Mouse (Mus musculus) heart, embryonic 10.5 days (tissue): ENCODE measurements around the gene Gm28230. TPM values are rescaled to one million over a fixed set of nuclear protein-coding genes. Genes with fewer than 3 reads are reported as not detected.

Source experiments
- DNase-seq: peaks from one replicate; pipeline ENCODE4 v3.0.0-alpha.2; 2017; ENCODE audit warnings: low spot score
- H3K27ac ChIP-seq: fragments of 300-500 bp; sonication (generic); 2 replicates; pipeline ENCODE4 v1.5.1; 2016; ENCODE audit warnings: mild to moderate bottlenecking
- H3K27me3 ChIP-seq: fragments of 300-500 bp; sonication (generic); 2 replicates; pipeline ENCODE4 v1.6.1; 2016; ENCODE audit warnings: mild to moderate bottlenecking; ENCODE audit not compliant: poor library complexity, insufficient read depth, severe bottlenecking
- H3K36me3 ChIP-seq: fragments of 300-500 bp; sonication (generic); 2 replicates; pipeline ENCODE4 v1.6.1; 2016; ENCODE audit warnings: mild to moderate bottlenecking, moderate library complexity
- H3K4me1 ChIP-seq: fragments of 300-500 bp; sonication (generic); 2 replicates; pipeline ENCODE4 v1.6.1; 2016; ENCODE audit warnings: mild to moderate bottlenecking
- H3K4me3 ChIP-seq: fragments of 300-500 bp; sonication (generic); 2 replicates; pipeline ENCODE4 v1.5.1; 2016; ENCODE audit warnings: mild to moderate bottlenecking, moderate library complexity
- H3K9me3 ChIP-seq: fragments of 300-500 bp; sonication (generic); 2 replicates; pipeline ENCODE4 v1.6.1; 2016; ENCODE audit warnings: mild to moderate bottlenecking, moderate library complexity
- WGBS: fragments of 180-500 bp; shearing (Covaris S2); methylation state at CpG from one replicate; pipeline ENCODE4 v1.1.7; 2016; 5-methylcytosine and 5-hydroxymethylcytosine counted together
- polyA plus RNA-seq: library from polyadenylated mRNA; unstranded; fragments of >200 nt; fragmentation: Nextera tagmentation; extraction: Ambion mirVana; gene quantifications from 2 replicates; pipeline ENCODE4 v1.2.1, GENCODE M21; 2016

Gm28230 gene
- polyA plus RNA-seq, 1 experiment from 2014 or later = 0.35 TPM

DNA sequence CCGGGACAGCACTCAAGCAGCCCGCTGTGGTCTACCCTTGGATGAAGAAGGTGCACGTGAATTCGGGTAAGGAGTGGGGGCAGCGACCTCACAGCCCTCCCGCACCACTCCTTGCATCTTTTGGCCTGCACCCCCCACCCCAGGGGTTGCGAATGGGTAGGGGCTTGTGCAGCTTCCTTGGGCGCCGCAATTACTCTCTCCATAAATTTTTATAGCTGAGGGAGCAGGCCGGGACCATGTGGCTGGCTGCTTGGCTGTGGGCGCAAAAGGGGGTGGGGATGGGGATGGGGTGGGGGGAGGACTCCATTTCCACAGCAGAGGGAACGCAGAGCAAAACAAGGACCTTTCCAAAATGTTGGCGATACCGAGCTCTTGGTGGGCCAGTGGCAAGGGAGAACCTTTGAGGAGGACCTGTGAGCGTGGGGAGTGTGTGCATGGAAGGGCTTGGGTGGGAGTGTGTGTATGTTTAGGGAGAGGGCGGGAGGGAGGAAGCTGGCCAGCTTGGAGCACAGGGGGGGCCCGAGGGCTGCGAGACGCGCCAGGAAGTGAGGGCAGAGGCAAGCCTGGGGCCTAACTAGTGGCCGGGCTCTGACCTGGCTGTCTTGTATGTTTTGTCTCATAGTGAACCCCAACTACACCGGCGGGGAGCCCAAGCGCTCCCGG lies 1.2 kb downstream of the Gm28230 start:
- Histone ChIP-seq H3K9me3 (no peaks in the 10 kb centered on the region), H3K4me1 (peaks cover 17% of the 10 kb centered on the region), H3K36me3 (no peaks in the 10 kb centered on the region), H3K27ac (peak overlapping the region; percentile 3; the same call in 1 of the 2 replicates), H3K4me3 (peak overlapping the region; percentile 53), H3K27me3 (peaks cover 100% of the 10 kb centered on the region)
- DNase-seq = no peak
- 1% methylated on average over 25 of the region's 25 CpGs for WGBS

DNA sequence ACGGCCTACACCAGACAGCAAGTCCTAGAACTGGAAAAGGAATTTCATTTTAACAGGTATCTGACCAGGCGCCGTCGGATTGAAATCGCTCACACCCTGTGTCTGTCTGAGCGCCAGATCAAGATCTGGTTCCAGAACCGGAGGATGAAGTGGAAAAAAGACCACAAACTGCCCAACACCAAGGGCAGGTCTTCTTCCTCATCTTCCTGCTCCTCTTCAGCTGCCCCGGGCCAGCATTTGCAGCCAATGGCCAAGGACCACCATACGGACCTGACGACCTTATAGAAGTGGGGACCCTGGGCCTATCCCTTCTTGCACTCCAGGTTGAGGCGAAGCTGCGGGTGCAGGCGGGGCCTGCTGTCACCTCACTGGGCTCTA lies 1.8 kb downstream of the Gm28230 start:
- WGBS = 3% methylated on average over 13 of the region's 13 CpGs
- Histone ChIP-seq H3K4me1 (peaks cover 19% of the 10 kb centered on the region), H3K9me3 (no peaks in the 10 kb centered on the region), H3K27ac (no peak overlapping the region), H3K4me3 (no peak overlapping the region), H3K27me3 (peaks cover 100% of the 10 kb centered on the region), H3K36me3 (no peaks in the 10 kb centered on the region)
- DNase-seq = no peak

DNA sequence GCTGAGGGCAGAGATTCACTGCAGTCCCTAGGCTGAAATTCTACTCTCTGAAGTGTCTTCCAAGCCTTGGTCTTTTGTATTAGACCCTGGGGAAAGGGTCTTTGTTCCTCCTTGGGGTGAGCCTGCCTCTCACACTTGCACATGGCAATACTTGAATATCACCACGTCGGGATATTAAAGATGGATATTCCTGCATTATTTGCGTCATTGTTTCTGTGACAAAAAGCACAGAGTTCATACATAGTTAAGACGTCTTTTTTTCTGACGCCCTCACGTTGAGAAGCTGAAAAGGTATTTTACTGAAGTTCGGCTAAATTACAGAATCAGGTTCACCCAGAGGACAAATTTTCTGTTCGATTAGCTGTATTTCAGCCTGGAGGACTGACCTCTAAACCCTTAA lies 3.8 kb downstream of the Gm28230 start:
- Histone ChIP-seq H3K27me3 (peaks cover 100% of the 10 kb centered on the region), H3K9me3 (no peaks in the 10 kb centered on the region), H3K4me3 (no peak overlapping the region), H3K4me1 (peaks cover 20% of the 10 kb centered on the region), H3K36me3 (no peaks in the 10 kb centered on the region), H3K27ac (no peak overlapping the region)
- no peak for DNase-seq
- WGBS = 11% methylated on average over 8 of the region's 8 CpGs

DNA sequence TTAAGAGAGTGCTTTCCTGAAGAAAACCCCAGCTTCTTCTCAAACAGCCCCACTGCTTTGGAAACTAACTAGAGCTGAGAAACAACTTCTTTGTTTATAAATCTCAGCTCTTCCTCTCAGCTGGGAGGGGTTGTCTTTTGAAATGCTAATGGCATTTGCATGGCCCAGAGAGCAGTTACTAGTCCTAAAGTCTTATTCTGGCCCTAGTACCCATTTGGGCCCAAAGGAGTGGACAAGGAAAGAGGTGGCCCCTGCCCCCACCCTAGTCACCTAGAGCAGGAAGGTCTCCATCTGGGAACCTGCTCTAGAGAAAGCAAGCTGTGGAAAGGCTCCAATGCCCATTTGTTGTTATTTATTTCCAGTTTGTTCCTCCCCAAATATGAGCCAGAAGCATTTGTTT lies 4.5 kb downstream of the Gm28230 start:
- Histone ChIP-seq H3K9me3 (no peaks in the 10 kb centered on the region), H3K27me3 (peaks cover 100% of the 10 kb centered on the region), H3K4me1 (peaks cover 27% of the 10 kb centered on the region)

DNA sequence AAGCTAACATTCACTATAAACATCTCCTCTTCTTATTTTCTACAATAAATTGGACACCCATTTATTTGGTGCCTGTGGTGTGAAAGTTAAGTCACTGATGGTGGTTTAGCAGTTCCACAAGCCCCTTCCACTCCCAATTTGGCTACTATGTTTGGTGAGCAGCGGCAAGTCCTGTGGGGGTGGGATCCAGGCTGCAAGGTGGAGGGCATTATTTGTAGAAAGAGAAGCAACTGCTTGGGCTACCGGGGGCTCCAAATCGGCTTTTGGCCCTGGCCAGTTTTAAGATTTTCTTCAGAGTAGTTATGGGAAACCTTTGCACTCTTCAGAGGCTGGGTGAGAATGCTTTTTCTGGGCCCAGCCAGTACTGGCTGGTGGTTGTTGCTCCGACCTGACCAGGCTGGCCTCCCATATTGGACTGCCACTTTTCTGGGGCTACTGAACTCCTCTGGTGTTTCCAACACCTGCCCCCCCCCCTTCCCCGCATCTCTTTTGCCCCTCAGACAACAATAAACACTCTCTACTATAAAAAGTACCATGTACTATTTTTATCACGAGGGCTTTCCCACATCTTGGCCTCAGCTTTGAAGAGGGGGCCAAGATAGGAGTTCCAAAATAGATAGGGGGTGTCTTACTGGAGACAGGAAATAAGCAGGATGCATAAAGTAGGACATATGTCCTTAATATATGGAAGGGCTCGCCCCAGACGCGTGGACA lies 5.4 kb downstream of the Gm28230 start:
- H3K4me3 ChIP-seq = peak overlapping the region; percentile 40; the same call in 1 of the 2 replicates
- no peak overlapping the region for H3K27ac ChIP-seq
- no peaks in the 10 kb centered on the region for H3K36me3 ChIP-seq
- 4% methylated on average over 9 of the region's 9 CpGs for WGBS
- H3K4me1 ChIP-seq = peaks cover 31% of the 10 kb centered on the region
- H3K27me3 ChIP-seq = peaks cover 100% of the 10 kb centered on the region
- H3K9me3 ChIP-seq = no peaks in the 10 kb centered on the region
- no peak for DNase-seq

More for the DNA sequence above, 4.5 kb downstream of the Gm28230 start:
- DNase-seq = no peak
- no peak overlapping the region for H3K27ac ChIP-seq
- H3K36me3 ChIP-seq = no peaks in the 10 kb centered on the region
- H3K4me3 ChIP-seq = no peak overlapping the region

DNA sequence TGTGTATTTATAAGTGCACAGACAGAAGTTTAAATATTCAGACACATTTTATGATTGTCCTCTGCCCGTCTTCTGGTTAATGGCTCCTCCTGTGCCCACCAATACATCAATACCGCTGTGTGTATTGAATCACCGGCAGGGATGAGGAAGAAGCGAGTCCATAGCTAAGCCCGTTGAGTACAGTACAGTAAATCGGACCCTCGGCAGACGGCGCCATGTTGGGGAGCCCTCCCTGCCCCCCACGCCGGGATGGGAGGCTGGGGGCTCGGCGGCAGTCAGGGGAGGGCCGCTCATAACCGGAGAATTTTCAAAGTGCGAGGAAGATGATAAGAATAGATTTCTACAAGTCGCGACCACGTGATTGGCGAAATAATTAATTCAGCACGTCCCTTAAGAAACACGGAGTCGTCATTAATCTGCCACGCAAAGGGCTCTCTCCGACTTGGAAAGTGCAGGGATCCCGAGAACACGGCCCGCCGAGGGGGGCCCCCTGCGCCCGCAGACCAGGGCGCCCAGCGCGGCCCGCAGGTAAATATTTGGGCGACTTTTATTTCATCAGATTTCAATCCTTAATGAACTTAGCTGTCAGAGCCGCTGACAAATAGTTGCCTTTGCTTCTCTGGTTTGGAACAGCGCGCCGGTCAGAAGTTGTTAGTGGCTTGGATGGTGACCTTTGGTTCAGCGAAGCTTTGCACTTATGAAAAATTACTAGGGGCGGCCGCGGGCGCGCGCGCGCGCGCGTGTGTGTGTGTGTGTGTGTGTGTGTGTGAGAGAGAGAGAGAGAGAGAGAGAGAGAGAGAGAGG lies 6.2 kb downstream of the Gm28230 start:
- no peak overlapping the region for H3K27ac ChIP-seq
- peaks cover 26% of the 10 kb centered on the region for H3K4me1 ChIP-seq
- H3K4me3 ChIP-seq = peak overlapping the region; percentile 40
- DNase-seq = no peak
- peaks cover 100% of the 10 kb centered on the region for H3K27me3 ChIP-seq
- no peaks in the 10 kb centered on the region for H3K9me3 ChIP-seq
- under 1% methylated on average over 52 of the region's 52 CpGs for WGBS
- H3K36me3 ChIP-seq = no peaks in the 10 kb centered on the region

DNA sequence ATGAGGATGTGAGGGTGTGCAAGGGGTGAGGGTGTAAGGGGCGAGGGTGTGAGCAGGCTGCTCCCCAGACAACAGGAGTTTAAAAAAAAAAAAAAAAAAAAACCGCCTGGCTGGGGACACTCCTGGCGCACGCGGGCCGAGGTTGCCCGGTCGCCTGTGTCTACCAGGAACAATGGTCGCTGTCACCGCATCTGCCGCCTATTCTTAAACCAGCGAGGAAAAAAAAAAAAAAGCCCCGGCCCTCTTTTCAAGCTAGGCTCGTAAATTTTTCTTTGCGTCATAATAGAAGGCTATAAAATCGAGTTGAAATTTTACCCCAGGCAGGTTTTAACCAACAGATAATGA lies 6.8 kb downstream of the Gm28230 start:
- no peaks in the 10 kb centered on the region for H3K9me3 ChIP-seq
- H3K27me3 ChIP-seq = peaks cover 100% of the 10 kb centered on the region
- DNase-seq = no peak
- H3K4me3 ChIP-seq = peak overlapping the region; percentile 40
- under 1% methylated on average over 16 of the region's 16 CpGs for WGBS
- H3K4me1 ChIP-seq = peaks cover 21% of the 10 kb centered on the region
- no peak overlapping the region for H3K27ac ChIP-seq
- no peaks in the 10 kb centered on the region for H3K36me3 ChIP-seq

DNA sequence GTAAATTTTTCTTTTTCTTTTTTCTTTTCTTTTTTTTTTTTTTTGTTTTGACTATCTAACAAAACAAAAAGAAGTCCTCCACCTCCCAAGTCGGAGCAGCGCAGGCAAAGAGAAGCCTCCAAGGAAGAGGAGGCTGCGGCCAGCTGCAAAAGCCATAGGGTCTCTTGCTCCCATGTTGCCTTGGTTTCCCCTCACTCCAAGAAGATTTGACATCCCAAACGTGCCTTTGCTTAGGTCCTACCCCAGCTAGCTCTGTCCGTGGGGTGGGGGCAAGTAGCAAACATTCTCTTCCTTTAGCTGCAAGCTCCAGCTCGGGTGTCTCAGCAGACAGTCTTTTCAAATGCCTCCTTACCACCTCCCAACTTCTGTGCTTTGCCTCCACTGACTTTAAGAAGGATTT lies 7.2 kb downstream of the Gm28230 start:
- DNase-seq = no peak
- Histone ChIP-seq H3K27me3 (peaks cover 100% of the 10 kb centered on the region), H3K4me3 (no peak overlapping the region), H3K27ac (no peak overlapping the region), H3K36me3 (no peaks in the 10 kb centered on the region), H3K4me1 (peaks cover 25% of the 10 kb centered on the region), H3K9me3 (no peaks in the 10 kb centered on the region)
- 3% methylated on average over 6 of the region's 6 CpGs for WGBS

DNA sequence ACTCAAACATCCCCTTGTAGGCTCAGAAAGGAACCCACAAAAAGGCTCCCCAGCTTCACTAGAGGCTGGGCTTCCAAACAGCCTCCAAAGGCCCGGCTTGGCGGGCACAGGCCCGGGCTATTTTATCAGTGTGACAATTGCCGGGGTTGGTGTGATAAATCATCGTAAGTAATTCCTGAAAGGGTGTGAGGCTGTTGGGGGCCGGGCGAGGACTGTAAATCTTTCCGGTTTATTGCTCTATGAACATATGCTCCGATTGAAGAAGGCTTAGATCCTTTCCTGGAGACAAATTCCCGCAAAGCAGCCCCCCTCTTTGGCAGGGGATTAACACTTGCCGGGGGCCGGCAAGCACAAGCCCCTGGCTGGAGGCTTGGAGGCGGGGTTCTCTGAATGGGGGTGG lies 7.9 kb downstream of the Gm28230 start:
- WGBS = under 1% methylated on average over 13 of the region's 13 CpGs
- no peaks in the 10 kb centered on the region for H3K9me3 ChIP-seq
- H3K27ac ChIP-seq = no peak overlapping the region
- no peak for DNase-seq
- H3K27me3 ChIP-seq = peaks cover 100% of the 10 kb centered on the region
- no peaks in the 10 kb centered on the region for H3K36me3 ChIP-seq
- H3K4me1 ChIP-seq = peaks cover 25% of the 10 kb centered on the region
- H3K4me3 ChIP-seq = no peak overlapping the region

DNA sequence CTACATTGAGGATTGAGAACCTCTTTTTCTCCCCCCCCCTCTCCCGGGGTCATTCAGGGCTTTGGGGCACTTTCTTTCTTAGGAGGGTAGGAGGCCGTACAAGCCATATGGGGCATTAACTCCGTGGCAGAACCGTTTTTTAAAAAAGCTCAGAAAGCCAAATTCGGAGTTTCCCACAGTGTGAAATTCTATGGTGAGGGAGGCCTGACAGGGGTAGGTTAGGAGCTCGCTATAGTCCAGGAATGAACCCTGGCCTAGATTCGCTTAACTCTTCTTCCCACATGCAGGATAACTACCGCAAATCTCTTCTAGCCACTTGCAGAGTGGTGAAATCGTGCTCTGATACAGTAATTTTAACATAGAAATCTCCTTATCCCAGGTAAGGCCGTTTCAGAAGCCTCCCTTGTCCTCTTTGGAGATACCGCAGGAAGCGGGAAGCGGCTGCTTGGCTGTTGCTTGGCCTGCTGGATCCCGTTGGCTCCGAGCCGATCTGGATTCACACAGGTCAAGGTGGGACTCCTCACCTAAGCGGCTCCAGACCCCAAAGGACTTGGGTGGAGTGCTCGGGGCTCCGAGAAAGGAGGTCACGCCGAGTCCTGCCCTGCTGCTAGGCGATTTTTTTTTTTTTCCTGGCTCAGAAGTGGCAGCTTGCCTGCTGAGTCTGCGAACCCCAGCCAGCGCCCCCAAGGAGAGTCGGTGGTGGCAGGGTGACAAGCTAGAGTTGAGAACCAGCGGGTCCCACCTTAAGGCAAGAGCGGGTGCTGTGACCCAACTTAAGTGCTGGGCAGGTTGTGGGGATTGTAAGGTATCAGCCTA lies 8.7 kb downstream of the Gm28230 start:
- WGBS = under 1% methylated on average over 27 of the region's 27 CpGs

DNA sequence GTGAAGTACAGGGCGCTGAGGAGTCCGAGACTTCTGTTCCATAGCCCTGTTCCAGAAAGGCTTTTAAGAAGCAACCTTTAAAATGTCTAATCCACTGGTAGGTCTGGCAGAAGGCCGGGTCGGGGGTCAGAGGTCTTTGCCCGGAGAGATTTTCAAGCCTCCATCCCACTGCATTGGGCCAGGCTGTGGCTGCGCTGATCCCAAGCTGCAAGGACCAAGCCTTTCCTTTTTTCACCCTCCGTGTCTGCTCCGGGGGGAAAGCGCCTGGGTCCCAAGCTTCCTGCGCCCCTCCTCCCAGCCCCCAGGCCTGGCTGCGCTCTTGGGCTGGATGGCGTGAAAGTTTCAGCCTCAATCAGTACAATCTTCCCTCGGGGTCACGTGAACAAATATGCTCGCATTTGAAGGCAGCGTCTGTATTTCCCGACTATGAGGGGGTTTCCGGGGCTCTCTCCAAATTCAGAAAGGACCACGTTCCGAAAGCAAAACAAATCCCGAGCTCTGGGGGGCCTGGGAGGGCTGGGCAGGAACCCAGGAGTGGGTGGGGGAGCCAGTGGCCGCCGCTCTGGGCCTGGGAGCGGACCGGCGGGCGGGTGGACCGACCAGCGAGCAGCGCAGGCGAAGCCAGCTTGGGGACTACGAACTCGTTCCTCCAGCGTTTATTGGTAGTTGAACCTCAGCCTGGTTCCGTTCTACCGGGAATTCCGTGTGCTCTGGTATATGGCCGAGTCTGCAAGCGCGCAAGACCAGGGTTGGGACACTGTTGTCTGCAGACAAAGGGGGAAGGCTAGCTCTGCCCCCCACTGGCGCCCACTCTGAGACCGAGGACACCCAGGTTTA lies 9.5 kb downstream of the Gm28230 start:
- no peak for DNase-seq

More for the DNA sequence above, 8.7 kb downstream of the Gm28230 start:
- Histone ChIP-seq H3K36me3 (no peaks in the 10 kb centered on the region), H3K27ac (no peak overlapping the region), H3K4me3 (peak overlapping the region; percentile 45), H3K4me1 (peaks cover 26% of the 10 kb centered on the region), H3K27me3 (peaks cover 100% of the 10 kb centered on the region), H3K9me3 (no peaks in the 10 kb centered on the region)
- no peak for DNase-seq

More for the DNA sequence above, 9.5 kb downstream of the Gm28230 start:
- Histone ChIP-seq H3K4me3 (peak overlapping the region; percentile 45), H3K27ac (no peak overlapping the region), H3K9me3 (no peaks in the 10 kb centered on the region), H3K27me3 (peaks cover 100% of the 10 kb centered on the region), H3K36me3 (no peaks in the 10 kb centered on the region), H3K4me1 (peaks cover 33% of the 10 kb centered on the region)
- under 1% methylated on average over 42 of the region's 42 CpGs for WGBS
